Mouse (Mus musculus) NIH3T3 (cell line): Measurements from ENCODE around the gene Tspan10.
"Not testable (repeated sequence)": the region's sequence is repeated elsewhere in the genome, so short reads cannot be mapped to it uniquely, and the experiment has no call there.

Experiments used
- DNase-seq: peaks from one replicate; pipeline ENCODE4 v3.0.0-alpha.2; 2012; ENCODE audit warnings: low read depth

Gene Tspan10

GRCm38 (mm10) chr11:120442344-120442743 lies at the start of gene Tspan10:
Tspan10 (plus strand) TSS chr11:120442644.
- DNase-seq = no peak

GRCm38 (mm10) chr11:120395661-120396060 lies 46.8 kb upstream of the Tspan10 start:
- peak; percentile 52 for DNase-seq

GRCm38 (mm10) chr11:120397602-120398001 lies 44.8 kb upstream of the Tspan10 start:
- DNase-seq = no peak

GRCm38 (mm10) chr11:120399319-120399718 lies 43.1 kb upstream of the Tspan10 start:
- DNase-seq = no peak

GRCm38 (mm10) chr11:120404814-120405213 lies 37.6 kb upstream of the Tspan10 start:
- no peak for DNase-seq

- DNase-seq = no peak
Measured at GRCm38 (mm10) chr11:120405867-120406266, 36.6 kb upstream of the Tspan10 start.

GRCm38 (mm10) chr11:120406445-120406844 lies 36.0 kb upstream of the Tspan10 start:
- DNase-seq = no peak

- not testable (repeated sequence) for DNase-seq
Measured at GRCm38 (mm10) chr11:120413621-120414020, 28.8 kb upstream of the Tspan10 start.

- DNase-seq = no peak
Measured at GRCm38 (mm10) chr11:120417852-120418251, 24.6 kb upstream of the Tspan10 start.

GRCm38 (mm10) chr11:120418592-120418991 lies 23.9 kb upstream of the Tspan10 start:
- DNase-seq = no peak

- no peak for DNase-seq
Measured at GRCm38 (mm10) chr11:120422651-120423568, 19.5 kb upstream of the Tspan10 start.

GRCm38 (mm10) chr11:120423569-120424295 lies 18.7 kb upstream of the Tspan10 start:
- DNase-seq = peak; percentile 85

- no peak for DNase-seq
Measured at GRCm38 (mm10) chr11:120426727-120427126, 15.7 kb upstream of the Tspan10 start.

GRCm38 (mm10) chr11:120437152-120437856 lies 5.1 kb upstream of the Tspan10 start, which contains the start of gene Nploc4:
Nploc4 (minus strand) TSS chr11:120437708.
- peak; percentile 93 for DNase-seq

- peak; percentile 57 for DNase-seq
Measured at GRCm38 (mm10) chr11:120437857-120438385, 4.5 kb upstream of the Tspan10 start.

GRCm38 (mm10) chr11:120442765-120443280 lies 379 bp downstream of the Tspan10 start:
- no peak for DNase-seq

- DNase-seq = no peak
Measured at GRCm38 (mm10) chr11:120444106-120444505, 1.7 kb downstream of the Tspan10 start.

GRCm38 (mm10) chr11:120445475-120445874 lies 3.0 kb downstream of the Tspan10 start:
- no peak for DNase-seq

GRCm38 (mm10) chr11:120447179-120447578 lies 4.7 kb downstream of the Tspan10 start:
- DNase-seq = no peak

GRCm38 (mm10) chr11:120452246-120452645 lies 9.8 kb downstream of the Tspan10 start:
- DNase-seq = no peak

- DNase-seq = no peak
Measured at GRCm38 (mm10) chr11:120453306-120453705, 10.9 kb downstream of the Tspan10 start, which contains the start of gene Pde6g. Pde6g (minus strand) TSS chr11:120453500.

GRCm38 (mm10) chr11:120454965-120455364 lies 12.5 kb downstream of the Tspan10 start:
- DNase-seq = no peak
